Mouse (Mus musculus) ES-E14 (cell line): ENCODE data around the gene Acadl. TPM values are rescaled to one million over a fixed set of nuclear protein-coding genes. Genes with fewer than 3 reads are reported as not detected.

Experiments used
- DNase-seq: peaks from one replicate; pipeline ENCODE4 v3.0.0-alpha.2; 2013; ENCODE audit warnings: low read depth, low spot score
- H3K27ac ChIP-seq: 2 replicates; pipeline ENCODE4 v1.5.1; 2012; ENCODE audit warnings: low read depth, mild to moderate bottlenecking, low read length, moderate library complexity, mixed read lengths; ENCODE audit not compliant: poor library complexity, insufficient read depth, severe bottlenecking
- H3K36me3 ChIP-seq: 2 replicates; pipeline ENCODE4 v1.6.1; 2012; ENCODE audit warnings: mild to moderate bottlenecking, low read length, moderate library complexity, mixed read lengths; ENCODE audit not compliant: control insufficient read depth, poor library complexity, insufficient read depth, severe bottlenecking
- H3K4me1 ChIP-seq, 2 experiments: fragments of 150-350 bp in 1 of 2; sonication (generic) in 1 of 2; 2 replicates each; pipeline ENCODE4 v1.6.1; 2012; ENCODE audit warnings: low read length in 2 of 2, mild to moderate bottlenecking in 1 of 2, mixed read lengths in 1 of 2; ENCODE audit not compliant: control insufficient read depth in 2 of 2, insufficient read depth in 2 of 2, poor library complexity in 1 of 2
- H3K4me3 ChIP-seq, 2 experiments: fragments of 150-350 bp in 1 of 2; sonication (generic) in 1 of 2; 2 replicates each; pipeline ENCODE4 v1.5.1; 2012; ENCODE audit warnings: low read length in 2 of 2, low read depth in 1 of 2, mild to moderate bottlenecking in 1 of 2, mixed read lengths in 1 of 2; ENCODE audit not compliant: insufficient read depth in 1 of 2, poor library complexity in 1 of 2, severe bottlenecking in 1 of 2
- H3K9ac ChIP-seq: 2 replicates; pipeline ENCODE4 v1.6.1; 2012; ENCODE audit warnings: low read depth, mild to moderate bottlenecking, low read length, mixed read lengths; ENCODE audit not compliant: poor library complexity, insufficient read depth, severe bottlenecking
- H3K9me3 ChIP-seq: fragments of 150-350 bp; sonication (generic); 2 replicates; pipeline ENCODE4 v1.6.1; 2012; ENCODE audit warnings: low read depth, mild to moderate bottlenecking, low read length; ENCODE audit not compliant: control insufficient read depth, insufficient read depth
- CHD2 ChIP-seq: IDR thresholded peaks from 2 replicates; pipeline ENCODE4 v1.6.1; 2014; ENCODE audit warnings: mild to moderate bottlenecking, low read depth, low read length, inconsistent platforms
- HCFC1 ChIP-seq: IDR thresholded peaks from 2 replicates; pipeline ENCODE4 v1.6.1; 2012; ENCODE audit warnings: low read length, inconsistent platforms, borderline replicate concordance; ENCODE audit not compliant: insufficient read depth
- MAFK ChIP-seq: IDR thresholded peaks from 2 replicates; pipeline ENCODE4 v1.6.1; 2014; ENCODE audit warnings: mild to moderate bottlenecking, low read depth, low read length, inconsistent platforms; ENCODE audit not compliant: insufficient read depth
- ZC3H11A ChIP-seq: IDR thresholded peaks from 2 replicates; pipeline ENCODE4 v1.6.1; 2012; ENCODE audit warnings: low read depth, mild to moderate bottlenecking, inconsistent platforms, low read length, borderline replicate concordance
- ZNF384 ChIP-seq: IDR thresholded peaks from 2 replicates; pipeline ENCODE4 v1.6.1; 2012; ENCODE audit warnings: low read depth, low read length, inconsistent platforms
- in situ Hi-C, 2 experiments: fragments of 600-800 bp; cut with MboI; formaldehyde crosslinking; loops; one replicate each; pipeline ENCODE4 v1.15.1; 2025; ENCODE audit warnings: low sequenced_read_pairs in 2 of 2, inconsistent platforms in 1 of 2; ENCODE audit not compliant: unreplicated experiment in 2 of 2
- total RNA-seq: library from RNA; depleted of rRNA; stranded (reverse); fragments of 300-350 nt; gene quantifications from 2 replicates; pipeline ENCODE4 v1.2.3, GENCODE M21; 2012

The Acadl gene
- total RNA-seq, 1 experiment = 4.9 TPM

- in situ Hi-C loops = loop anchor here in 1 of 2 experiments (25.0 kb wide), 1 partner anchor 730 kb away; no protein-coding TSS in a partner anchor
- Histone ChIP-seq H3K9ac (no peak overlapping the region), H3K36me3 (peaks cover 2% of the 10 kb centered on the region; the same call in 1 of the 2 replicates), H3K9me3 (no peaks in the 10 kb centered on the region), H3K4me3 (no peak overlapping the region), H3K27ac (no peak overlapping the region), H3K4me1 (no peaks in the 10 kb centered on the region)
- no peak for DNase-seq
- no peak for TF ChIP-seq ZNF384
- TF ChIP-seq MAFK = no peak
- no peak for TF ChIP-seq HCFC1
- TF ChIP-seq CHD2 = no peak
- no peak for TF ChIP-seq ZC3H11A
Observed at GRCm38 (mm10) chr1:66841938-66842337, 21.1 kb downstream of the Acadl start.

- H3K36me3 ChIP-seq = peaks cover 2% of the 10 kb centered on the region; the same call in 1 of the 2 replicates
- in situ Hi-C loops = loop anchor here in 1 of 2 experiments (25.0 kb wide), 1 partner anchor 729 kb away; no protein-coding TSS in a partner anchor
Observed at GRCm38 (mm10) chr1:66841510-66841909, 21.6 kb downstream of the Acadl start.

GRCm38 (mm10) chr1:66839755-66840438, 23.2 kb downstream of the Acadl start:
- no peak for DNase-seq
- no peak overlapping the region for H3K9ac ChIP-seq
- in situ Hi-C loops = loop anchor here in 1 of 2 experiments (25.0 kb wide), 1 partner anchor 728 kb away; no protein-coding TSS in a partner anchor

More at GRCm38 (mm10) chr1:66841510-66841909, 21.6 kb downstream of the Acadl start:
- DNase-seq = no peak
- no peaks in the 10 kb centered on the region for H3K9me3 ChIP-seq
- H3K4me1 ChIP-seq = no peaks in the 10 kb centered on the region
- H3K9ac ChIP-seq = no peak overlapping the region
- no peak overlapping the region for H3K4me3 ChIP-seq
- no peak overlapping the region for H3K27ac ChIP-seq
- TF ChIP-seq MAFK (peak; percentile 85), ZC3H11A (no peak)

GRCm38 (mm10) chr1:66839135-66839534, 23.9 kb downstream of the Acadl start:
- no peak for TF ChIP-seq MAFK
- TF ChIP-seq ZNF384 = no peak
- no peak for TF ChIP-seq ZC3H11A
- TF ChIP-seq CHD2 = no peak
- TF ChIP-seq HCFC1 = no peak
- H3K4me1 ChIP-seq = no peaks in the 10 kb centered on the region
- no peak overlapping the region for H3K27ac ChIP-seq
- no peak for DNase-seq
- no peak overlapping the region for H3K4me3 ChIP-seq
- no peaks in the 10 kb centered on the region for H3K9me3 ChIP-seq
- in situ Hi-C loops = loop anchor here in 1 of 2 experiments (25.0 kb wide), 1 partner anchor 727 kb away; no protein-coding TSS in a partner anchor
- H3K9ac ChIP-seq = no peak overlapping the region
- no peaks in the 10 kb centered on the region; the same call in 1 of the 2 replicates for H3K36me3 ChIP-seq

More at GRCm38 (mm10) chr1:66839755-66840438, 23.2 kb downstream of the Acadl start:
- Histone ChIP-seq H3K27ac (no peak overlapping the region), H3K9me3 (no peaks in the 10 kb centered on the region), H3K4me3 (no peak overlapping the region), H3K36me3 (no peaks in the 10 kb centered on the region; the same call in 1 of the 2 replicates), H3K4me1 (no peaks in the 10 kb centered on the region)
- no peak for TF ChIP-seq ZC3H11A
